Mouse (Mus musculus) gastrocnemius, postnatal 4 days (tissue): Measurements from ENCODE around the gene St3gal3. TPM values are rescaled to one million over a fixed set of nuclear protein-coding genes. Genes with fewer than 3 reads are reported as not detected.

Source experiments
- DNase-seq, 2 experiments: peaks; one replicate each; pipeline ENCODE4 v3.0.0; 2021 to 2022; ENCODE audit warnings: low spot score in 2 of 2, mixed read lengths in 2 of 2
- total RNA-seq, 2 experiments: library from RNA; stranded (reverse); gene quantifications; 2 replicates each; pipeline ENCODE4 v1.2.3; 2021

Gene St3gal3
- total RNA-seq, 2 experiments from 2014 or later, result 34.9 to 37.5 TPM

DNA sequence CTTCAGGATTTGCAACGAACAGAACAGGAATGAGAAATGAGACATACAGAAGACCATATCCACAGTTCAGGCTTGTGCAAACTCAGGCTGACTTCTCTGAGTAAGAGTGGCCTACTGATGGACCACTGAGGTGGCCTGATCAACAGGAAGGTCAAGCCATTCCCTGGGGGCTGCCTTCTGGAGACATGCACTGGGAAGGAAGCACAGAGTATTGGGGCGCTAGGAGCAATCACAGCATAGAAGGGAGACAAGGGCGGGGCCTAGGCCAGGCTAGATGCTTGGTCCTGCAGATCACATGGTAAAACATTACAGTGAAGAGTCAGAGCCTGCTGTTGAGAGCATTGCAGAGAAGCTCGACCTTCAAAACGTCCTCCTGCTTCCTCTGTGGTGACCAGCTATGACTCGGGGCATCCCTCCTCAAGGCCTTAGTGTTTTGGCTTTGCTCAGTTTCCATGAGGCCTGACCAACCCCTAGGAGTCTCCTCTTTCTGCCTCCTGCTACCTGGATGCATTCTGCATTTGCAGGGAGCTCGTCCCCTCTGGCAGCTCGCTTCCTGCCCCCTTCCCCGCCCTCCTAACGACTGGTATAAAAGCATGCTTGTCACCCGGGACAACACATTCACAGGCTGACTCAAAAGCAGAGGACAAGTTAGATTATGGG is 74.8 kb downstream of the St3gal3 start:
- DNase-seq, result no peak

DNA sequence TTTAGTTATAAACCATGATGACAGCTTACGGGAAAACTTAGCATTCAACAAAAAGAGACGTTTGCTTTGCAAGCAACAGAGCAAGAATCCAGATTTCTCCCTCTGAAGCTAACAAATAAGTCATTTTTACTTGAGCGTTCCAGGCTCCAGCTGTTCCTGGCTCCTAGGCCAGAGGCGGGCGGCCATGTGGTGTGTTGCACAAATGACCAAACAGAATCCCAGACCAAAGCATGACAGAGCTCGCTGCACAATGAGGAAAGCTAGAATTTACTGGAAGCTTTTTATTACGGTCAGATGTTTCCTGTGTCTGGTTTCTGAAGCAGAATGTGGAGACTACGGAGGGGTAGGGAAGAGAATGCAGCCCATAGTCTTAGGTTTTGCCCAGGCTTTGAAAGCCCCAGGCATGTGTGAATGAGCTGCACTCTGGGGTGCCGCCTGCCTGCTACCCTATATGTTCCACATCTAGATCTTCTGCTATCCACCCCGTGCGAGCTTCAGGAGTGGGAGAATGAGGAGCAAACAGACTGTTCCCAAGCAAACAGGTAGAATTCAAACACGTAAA is 76.5 kb downstream of the St3gal3 start:
- peak in 1 of 2 experiments; percentile 78 for DNase-seq

DNA sequence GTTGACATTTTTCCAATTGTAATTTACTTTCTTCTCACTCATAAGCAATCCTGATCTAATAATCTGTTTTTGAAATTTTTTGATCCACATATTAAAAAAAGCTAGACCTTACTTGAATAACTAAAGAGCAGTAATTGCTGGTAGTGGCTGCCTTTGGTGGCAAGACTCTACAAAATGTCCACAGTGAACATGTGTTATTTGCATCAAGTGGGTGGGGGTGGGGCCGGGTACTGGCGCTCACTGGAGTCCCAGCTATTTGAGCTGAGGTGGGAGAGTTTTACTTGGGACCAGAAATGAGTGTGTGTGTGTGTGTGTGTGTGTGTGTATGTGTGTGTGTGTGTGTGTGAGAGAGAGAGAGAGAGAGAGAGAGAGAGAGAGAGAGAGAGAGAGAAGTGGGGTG is 77.6 kb downstream of the St3gal3 start:
- DNase-seq, result no peak

DNA sequence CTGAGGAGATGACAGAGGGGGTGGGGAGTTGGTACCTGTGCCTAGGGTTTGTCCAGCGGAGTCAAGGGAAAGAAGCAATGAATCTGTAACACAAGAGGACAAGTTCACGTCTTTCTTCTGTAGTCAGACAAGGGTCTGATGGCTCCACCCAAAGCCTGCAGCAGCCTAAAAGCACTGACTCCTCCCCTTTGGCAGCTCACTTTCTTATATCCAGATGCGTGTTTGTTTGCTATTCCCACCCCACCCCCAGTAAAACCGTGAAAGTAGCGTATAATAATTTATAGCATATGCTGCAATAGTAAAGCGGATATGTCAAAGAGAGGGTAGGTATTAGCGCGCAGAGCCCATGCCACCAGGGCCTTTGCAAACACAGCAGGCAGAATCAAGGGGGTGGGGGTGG is 80.1 kb downstream of the St3gal3 start:
- no peak for DNase-seq

DNA sequence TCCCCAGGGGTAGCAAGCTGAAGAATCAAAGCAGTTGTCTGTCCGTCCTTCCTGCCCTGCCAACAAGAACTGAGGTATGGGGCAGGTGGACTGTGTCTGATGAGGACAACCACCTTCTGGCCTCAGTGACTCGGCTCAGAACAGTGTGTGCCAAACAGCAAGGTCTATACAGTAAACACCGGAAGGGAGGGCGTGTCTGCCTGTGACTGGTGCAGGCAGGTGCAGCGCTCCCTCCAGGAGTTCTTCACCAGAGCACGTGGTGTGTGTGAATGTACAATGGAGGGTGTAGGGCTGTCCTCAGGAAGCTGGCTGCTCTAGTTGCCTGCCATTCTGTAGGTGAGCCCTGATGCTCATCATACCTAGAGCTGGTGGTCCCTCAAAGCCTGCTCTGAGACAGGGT is 80.8 kb downstream of the St3gal3 start:
- no peak for DNase-seq

DNA sequence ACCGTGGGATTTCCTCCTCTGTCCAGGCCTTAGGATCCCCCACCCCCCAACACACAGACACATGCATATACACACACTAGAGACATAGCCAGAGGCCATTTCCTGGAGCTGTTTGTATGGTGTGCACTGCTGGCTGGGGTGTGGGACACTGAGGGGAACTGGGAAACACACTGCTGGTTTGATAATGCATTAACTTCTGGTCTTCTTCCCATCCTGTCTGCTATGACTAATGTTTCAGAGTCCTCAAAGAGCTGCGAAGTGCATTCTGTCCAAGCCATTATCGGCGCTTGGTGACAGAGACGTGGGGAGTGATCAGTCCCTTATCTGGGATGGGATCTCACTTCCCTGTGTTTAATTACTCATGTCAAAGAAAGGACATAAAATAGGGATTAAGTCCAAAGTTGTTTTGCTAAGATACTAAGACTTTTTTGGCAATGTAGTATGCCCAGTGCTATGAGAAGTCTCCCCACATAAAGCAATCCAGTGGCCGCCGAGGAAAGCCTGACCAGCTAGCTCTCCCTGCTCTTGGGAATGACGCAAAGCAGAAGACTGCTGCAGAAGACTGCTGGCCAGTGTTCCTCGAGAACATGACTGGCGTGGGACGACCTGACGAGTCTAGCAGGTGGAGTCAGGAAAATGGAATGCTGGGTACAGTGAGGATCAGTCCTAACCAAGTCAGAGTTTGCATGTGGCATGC is 85.0 kb downstream of the St3gal3 start:
- no peak for DNase-seq

DNA sequence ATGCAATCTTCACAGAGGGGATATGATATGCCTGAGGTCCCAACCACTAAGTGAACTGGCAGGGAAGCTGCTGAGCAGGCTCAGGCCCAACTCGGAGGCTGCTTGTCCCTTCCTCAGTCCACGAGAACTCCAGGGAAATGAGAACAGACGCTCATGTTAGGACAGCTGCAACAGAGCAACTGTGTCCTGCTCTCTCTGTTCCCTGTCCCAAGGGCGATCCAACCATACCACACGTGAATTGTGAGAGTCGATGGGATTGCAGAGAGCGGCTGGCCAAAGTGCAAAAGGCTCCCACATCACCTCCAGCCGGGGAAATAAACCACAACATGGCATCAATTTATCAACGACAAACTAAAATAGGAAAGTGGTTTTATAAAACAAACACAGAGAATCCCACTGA is 90.2 kb downstream of the St3gal3 start:
- no peak for DNase-seq

DNA sequence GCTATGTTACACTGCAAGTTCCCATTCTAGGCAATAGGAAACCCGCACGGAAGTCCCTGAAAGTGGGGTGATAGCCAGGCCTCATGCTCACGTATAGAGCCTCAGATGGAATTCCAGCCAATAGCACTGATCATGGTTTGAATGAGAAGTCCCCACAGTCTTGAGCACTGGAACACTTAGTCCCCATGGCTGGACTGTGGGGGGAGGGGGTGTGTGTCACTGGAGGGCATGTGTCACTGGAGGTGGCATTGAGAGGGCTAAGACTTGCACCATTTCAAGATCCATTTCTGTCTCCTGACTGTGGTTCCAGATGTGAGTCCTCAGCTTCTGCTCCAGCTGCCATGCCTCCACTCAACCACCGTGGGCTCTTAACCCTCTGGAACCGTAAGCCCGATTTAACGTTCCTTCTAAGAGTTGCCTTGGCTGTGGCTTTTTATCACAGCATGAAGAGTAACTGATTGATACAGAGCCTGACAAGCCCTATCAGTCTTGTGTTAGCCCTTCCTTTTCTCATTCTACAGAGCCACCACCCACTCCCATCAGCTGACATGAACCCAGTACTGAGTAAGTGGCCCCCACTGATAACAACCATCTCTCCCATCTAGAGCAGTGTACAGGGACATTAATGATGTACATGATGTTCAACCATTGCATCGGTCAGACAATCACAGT is 91.2 kb downstream of the St3gal3 start:
- no peak for DNase-seq

DNA sequence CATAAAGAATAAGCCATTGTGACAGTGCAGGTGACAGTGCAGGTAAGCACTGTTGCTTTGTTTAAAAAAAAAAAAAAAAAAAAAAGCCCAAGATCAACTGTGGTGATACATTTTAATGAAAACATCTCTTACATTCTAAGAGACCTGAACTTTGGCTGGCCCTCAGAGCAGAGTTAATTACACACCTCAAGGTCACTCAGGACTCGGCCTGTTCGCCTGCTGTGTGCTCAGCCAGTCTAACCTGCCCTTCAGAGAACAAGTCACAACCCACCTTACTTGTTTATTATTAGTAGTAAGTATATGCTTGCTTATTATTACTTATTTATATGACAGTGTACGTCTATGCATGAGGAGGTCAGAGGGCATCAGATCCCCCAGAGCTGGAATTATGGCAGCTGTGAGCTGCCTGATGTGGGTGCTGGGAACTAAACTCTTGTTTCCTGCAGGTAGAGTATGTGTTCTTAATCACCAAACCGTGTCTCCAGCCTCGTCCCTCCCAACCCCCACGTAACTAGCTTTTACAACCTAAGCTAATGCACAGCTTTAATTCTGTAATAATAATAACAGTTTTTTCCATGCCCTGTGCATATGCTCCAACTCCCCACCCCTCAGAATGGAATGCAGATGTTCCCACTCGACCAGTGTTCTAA is 91.9 kb downstream of the St3gal3 start:
- no peak for DNase-seq

DNA sequence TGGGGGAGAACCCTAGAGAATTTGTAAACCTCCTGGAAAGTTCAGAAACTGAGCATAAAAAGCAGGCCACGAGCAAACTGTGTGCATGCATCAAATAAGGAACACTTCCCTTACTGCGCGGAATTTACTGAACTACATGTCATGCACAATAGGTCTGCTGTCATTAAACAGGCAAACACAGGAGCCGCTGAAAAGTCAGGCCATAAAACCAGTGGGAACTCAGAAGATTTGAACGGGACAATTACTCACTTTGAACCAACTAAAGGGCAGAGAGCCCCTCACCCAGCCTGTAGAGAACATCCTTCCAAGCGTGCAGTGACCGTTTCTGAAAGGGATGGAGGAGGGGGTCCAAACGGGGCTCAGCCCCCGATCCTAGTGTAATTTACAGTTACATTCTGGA is 93.6 kb downstream of the St3gal3 start:
- no peak for DNase-seq

DNA sequence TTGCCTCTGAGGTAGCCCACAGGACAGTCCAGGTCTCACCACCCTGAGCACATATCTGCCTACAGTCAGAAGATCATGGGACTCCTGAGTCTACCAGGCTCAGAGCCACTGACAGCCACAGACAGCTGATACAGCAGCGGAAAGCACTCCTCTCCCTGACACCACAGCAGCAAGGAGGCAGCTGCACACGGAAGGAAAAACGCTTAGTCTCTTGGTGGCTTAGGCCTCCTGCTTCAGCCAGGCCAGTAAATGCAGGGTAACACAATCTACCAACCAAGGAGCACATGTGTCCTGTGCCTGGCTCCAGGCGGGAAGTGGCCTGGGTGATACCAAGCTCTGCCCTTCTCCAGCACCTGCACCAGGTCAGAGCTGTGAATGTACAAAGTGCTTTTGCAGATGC is 94.1 kb downstream of the St3gal3 start:
- no peak for DNase-seq

DNA sequence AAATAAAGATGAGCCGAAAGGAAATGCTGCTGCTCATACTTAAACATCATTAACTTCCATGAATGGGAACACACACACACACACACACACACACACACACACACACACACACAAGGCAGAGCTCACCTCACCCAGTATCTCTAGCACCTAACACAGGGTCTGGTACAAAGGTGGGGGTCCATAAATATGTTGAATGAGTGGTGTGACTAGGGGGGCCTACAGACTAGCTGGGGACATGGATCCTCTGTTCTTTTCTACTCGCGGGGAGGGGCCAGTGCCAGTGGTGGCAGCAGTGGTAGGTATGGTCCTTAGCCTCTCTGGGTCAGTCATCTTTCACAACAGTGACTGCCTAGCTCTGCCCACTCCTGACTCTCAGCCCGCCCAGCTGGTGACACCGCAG is 94.8 kb downstream of the St3gal3 start:
- no peak for DNase-seq

DNA sequence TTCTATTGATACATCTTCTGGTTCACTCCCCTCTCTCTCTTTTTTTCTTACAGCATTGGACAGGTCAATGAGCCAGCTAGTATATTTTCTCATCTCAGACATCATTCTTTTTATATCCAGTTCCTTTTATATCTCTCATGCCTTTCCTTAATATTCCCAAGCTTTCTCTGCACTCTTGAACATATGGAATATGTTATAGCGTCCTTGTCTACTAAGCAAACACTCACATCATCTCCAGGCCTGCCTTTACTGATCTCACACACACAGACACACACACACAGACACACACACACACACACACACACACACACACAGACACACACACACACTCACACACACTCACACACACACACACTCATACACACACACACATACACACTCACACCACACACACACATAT is 96.7 kb downstream of the St3gal3 start:
- DNase-seq, result no peak

DNA sequence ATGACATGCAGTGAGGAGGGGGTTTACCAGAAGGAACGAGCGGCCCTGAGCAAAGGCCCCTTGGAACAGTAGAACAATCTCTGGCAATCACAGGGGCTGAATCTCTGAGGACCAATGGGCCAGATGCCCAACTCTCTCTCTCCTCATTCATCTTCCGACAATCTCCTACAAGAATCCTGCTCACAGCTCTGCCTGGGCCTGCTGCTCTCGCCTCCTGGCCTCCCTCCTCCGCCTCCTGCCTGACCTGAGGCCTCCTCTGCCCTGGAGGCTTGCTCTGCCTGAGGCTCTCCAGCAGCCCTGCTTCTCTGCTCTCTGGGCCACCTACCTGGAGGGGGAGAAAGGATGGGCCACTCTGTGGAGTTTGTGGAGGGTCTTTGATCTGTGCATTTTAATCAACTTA is 97.3 kb downstream of the St3gal3 start:
- no peak for DNase-seq

DNA sequence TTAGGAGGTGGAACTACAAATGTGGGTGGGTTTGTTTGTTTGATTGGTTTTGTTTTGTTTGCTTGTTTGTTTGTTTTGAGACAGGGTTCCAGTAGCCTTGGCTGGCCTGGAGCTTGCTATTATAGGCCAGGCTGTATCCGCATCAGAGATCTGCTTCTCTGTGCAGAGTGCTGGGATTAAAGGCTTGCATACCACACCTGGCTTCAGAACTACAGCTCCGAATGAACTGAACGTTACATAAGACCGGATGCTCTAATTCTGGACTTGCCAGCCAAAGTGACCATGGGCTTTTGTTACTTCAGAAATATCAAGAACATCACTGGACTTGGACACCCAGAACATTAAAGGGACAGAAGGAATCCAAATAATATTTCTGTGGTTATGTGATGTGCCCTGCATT is 98.2 kb downstream of the St3gal3 start:
- no peak for DNase-seq

DNA sequence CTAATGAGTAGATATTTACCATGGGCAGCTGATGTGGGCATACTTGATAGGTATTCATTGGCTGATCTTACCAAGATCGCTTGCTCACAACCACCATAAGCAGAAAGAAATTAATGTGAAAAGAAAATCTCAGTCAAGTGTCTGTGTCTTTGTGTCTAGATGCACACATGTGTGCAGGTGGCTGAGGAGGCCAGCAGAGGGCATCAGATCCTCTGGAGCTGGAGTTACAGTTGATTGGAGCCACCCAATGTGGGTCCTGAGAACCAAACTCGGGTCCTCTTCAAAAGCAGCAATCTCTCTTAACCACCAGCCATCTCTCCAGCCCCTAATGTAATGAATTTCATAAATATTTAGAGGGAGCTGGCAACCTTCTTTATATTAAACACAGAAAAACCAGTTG is 99.6 kb downstream of the St3gal3 start:
- DNase-seq, result no peak

DNA sequence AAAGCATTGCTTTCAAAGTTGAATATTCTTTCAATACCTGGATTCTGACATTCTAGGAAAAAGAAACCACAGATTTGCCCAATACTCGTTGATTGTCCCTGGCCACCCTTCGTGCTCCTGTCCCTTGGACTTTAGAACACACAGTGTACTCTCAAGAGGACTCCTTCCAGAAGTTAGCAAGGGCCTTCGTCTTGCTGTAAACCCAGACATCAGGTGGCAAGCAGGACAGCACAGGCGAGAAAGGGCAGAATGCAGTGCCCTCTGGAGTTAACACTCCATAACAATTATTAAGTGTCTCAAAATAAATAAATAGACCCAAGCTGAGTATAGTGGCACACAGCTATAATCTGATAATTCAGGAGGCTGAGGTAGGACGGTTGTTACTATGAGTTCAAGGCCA is 101.7 kb downstream of the St3gal3 start:
- no peak for DNase-seq

DNA sequence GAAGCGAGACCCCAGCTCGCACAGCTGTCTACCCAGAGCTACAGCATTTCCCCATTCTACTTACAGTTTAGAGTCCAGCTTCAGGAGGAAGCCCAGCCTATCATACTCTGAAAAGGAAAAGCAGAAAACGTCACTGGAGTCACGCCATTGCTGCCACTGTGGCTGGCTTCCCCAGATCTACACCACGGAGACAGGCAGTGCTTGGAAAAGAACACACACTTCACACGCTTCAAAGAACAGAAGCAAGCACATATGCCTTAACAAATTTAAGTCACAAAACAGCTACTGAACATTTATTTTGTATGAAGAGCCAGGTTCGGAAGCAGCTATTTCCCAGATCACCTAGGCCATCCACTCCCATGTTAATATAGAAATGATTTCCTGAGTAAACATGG is 102.9 kb downstream of the St3gal3 start:
- DNase-seq, result no peak

DNA sequence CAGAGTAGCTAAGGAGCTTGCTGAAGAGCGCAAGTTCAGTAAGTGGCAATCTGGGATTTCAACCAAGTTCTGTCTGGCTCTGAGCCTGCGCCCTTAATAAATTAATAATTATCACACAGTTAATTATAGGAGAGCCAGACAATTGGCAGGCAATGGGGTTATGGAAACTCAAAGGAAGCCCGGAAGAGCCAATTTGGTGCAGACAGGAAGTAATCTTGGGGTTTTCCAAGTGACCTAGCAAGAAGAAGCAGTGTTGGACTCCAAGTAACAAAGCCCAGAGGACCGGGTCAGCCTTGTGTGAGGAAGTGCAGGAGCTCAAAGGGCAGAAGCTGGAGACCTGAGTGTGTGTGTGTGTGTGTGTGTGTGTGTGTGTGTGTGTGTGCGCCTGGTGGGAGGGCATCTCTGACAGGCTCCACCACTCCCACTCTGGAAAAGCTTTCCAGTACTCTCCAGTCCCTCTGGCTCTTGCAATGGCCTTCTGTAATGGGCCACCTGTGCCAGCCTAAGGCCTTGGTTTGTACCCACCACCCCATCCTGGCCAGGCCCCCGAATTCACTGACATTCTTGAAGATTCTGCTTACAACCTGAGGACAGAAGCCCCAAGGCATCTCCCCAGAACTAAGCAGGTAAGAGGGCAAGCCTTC is 103.5 kb downstream of the St3gal3 start:
- no peak for DNase-seq

DNA sequence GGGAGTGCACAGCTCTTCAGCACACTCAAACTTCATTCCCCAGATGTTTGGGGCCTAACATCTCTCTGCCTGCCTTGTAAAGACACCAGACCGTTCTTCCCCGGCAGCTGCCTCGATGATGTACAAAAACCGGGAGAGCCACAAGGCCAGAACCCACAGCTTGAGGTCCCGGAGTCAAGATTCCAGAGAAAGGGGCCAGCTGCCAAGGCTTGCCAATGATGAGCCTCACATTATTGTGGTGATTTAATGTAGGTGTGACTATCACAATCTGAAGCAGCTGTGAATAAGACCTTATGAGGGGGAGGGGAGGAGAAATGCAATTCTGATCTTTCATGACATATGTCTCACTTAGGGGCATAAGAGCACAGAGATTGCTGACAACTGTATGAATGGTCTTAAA is 104.4 kb downstream of the St3gal3 start:
- DNase-seq, result no peak

DNA sequence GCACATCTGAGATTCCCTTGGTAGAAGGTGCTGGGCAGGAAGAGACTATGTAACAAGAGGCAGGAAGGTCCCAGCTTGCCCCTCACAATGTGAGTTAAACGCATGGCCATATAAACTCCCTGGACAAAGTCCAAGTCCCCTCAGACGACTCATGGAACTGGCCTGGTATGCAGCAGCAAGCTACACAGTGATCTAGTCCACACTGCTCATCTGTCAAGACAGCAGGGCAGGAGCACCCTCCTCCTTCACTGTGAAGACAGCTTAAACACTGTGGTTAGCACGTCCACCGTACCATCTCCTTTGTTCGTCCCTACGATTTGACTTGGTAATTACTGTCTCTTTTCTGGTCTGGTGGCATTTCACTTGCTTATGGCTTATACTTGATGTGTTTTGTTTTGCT is 104.8 kb downstream of the St3gal3 start:
- no peak for DNase-seq
